Mouse (Mus musculus) midbrain, embryonic 11.5 days (tissue): ENCODE measurements at regions not wholly inside any gene's neighbourhood (a gene's known extent, or its start where the extent isn't known, plus 50 kb on each side); places are given as distances from the start of the nearest gene placed in this dataset.
A peak's percentile ranks its signal among the peaks of the same experiment; 100 is the strongest.

ENCODE experiments used
- ATAC-seq: fragments of 200-750 bp; cut with Nextera tagmentation; 2 replicates; pipeline ENCODE4 v1.8.0; 2017; ENCODE audit warnings: moderate TSS enrichment, moderate library complexity; ENCODE audit not compliant: low FRiP score
- DNase-seq: peaks from one replicate; pipeline ENCODE4 v3.0.0; 2015; ENCODE audit warnings: low spot score; ENCODE audit errors: missing footprints
- H3K27ac ChIP-seq: fragments of 300-500 bp; sonication (generic); 2 replicates; pipeline ENCODE4 v1.5.1; 2014; ENCODE audit warnings: low read depth, low read length
- H3K27me3 ChIP-seq: fragments of 300-500 bp; sonication (generic); 2 replicates; pipeline ENCODE4 v1.6.1; 2014; ENCODE audit warnings: mild to moderate bottlenecking, low read length, moderate library complexity, mixed read lengths; ENCODE audit not compliant: control insufficient read depth, insufficient read depth
- H3K36me3 ChIP-seq: fragments of 300-500 bp; sonication (generic); 2 replicates; pipeline ENCODE4 v1.6.1; 2014; ENCODE audit warnings: mild to moderate bottlenecking, low read length, moderate library complexity, mixed read lengths; ENCODE audit not compliant: control insufficient read depth, insufficient read depth
- H3K4me1 ChIP-seq: fragments of 300-500 bp; sonication (generic); 2 replicates; pipeline ENCODE4 v1.6.1; 2014; ENCODE audit warnings: low read length; ENCODE audit not compliant: control insufficient read depth, insufficient read depth
- H3K4me2 ChIP-seq: fragments of 300-500 bp; sonication (generic); 2 replicates; pipeline ENCODE4 v1.6.1; 2014; ENCODE audit warnings: mild to moderate bottlenecking, moderate library complexity
- H3K4me3 ChIP-seq: fragments of 300-500 bp; sonication (generic); 2 replicates; pipeline ENCODE4 v1.5.1; 2014; ENCODE audit warnings: low read depth, low read length
- H3K9ac ChIP-seq: fragments of 300-500 bp; sonication (generic); 2 replicates; pipeline ENCODE4 v1.6.1; 2014; ENCODE audit warnings: low read length
- H3K9me3 ChIP-seq: fragments of 300-500 bp; sonication (generic); 2 replicates; pipeline ENCODE4 v1.6.1; 2016; ENCODE audit warnings: low read length; ENCODE audit not compliant: control insufficient read depth
- WGBS: fragments of 180-500 bp; shearing (Covaris S2); extraction: QIAGEN DNeasy Blood & Tissue Kit; methylation state at CpG from one replicate; pipeline ENCODE4 v1.1.7; 2014; 5-methylcytosine and 5-hydroxymethylcytosine counted together

GRCm38 (mm10) chr3:118434847-118435246 lies 127.1 kb upstream of the Dpyd start:
- Histone ChIP-seq H3K27me3 (peaks cover 52% of the 10 kb centered on the region), H3K36me3 (no peaks in the 10 kb centered on the region), H3K4me1 (peaks cover 14% of the 10 kb centered on the region), H3K4me2 (peak overlapping the region; percentile 65), H3K9me3 (no peaks in the 10 kb centered on the region), H3K4me3 (peak overlapping the region; percentile 31), H3K9ac (no peak overlapping the region), H3K27ac (no peak overlapping the region)
- DNase-seq (no peak), ATAC-seq (no peak)
- WGBS, result 3% methylated on average over 13 of the region's 13 CpGs

- ATAC-seq (no peak), DNase-seq (peak; percentile 87)
- Histone ChIP-seq H3K4me1 (peaks cover 11% of the 10 kb centered on the region), H3K4me3 (peak overlapping the region; percentile 31), H3K27ac (no peak overlapping the region), H3K9me3 (no peaks in the 10 kb centered on the region), H3K36me3 (no peaks in the 10 kb centered on the region), H3K4me2 (peak overlapping the region; percentile 65), H3K9ac (no peak overlapping the region), H3K27me3 (peaks cover 48% of the 10 kb centered on the region)
- 6% methylated on average over 9 of the region's 9 CpGs for WGBS
Measured at GRCm38 (mm10) chr3:118435248-118435647, 126.7 kb upstream of the Dpyd start.

GRCm38 (mm10) chr3:118443742-118444332 lies 118.1 kb upstream of the Dpyd start:
- no peak overlapping the region for H3K4me3 ChIP-seq
- H3K36me3 ChIP-seq, result no peaks in the 10 kb centered on the region
- H3K9me3 ChIP-seq, result no peaks in the 10 kb centered on the region
- DNase-seq (no peak), ATAC-seq (no peak)
- 69% methylated on average over 8 of the region's 8 CpGs for WGBS
- H3K27ac ChIP-seq, result no peak overlapping the region
- H3K4me1 ChIP-seq, result no peaks in the 10 kb centered on the region
- H3K27me3 ChIP-seq, result no peaks in the 10 kb centered on the region
- no peak overlapping the region for H3K9ac ChIP-seq
- H3K4me2 ChIP-seq, result no peak overlapping the region

- 85% methylated on average over 4 of the region's 4 CpGs for WGBS
- no peak overlapping the region for H3K4me3 ChIP-seq
- H3K36me3 ChIP-seq, result no peaks in the 10 kb centered on the region
- no peak for DNase-seq
- H3K4me1 ChIP-seq, result no peaks in the 10 kb centered on the region
- no peak overlapping the region for H3K9ac ChIP-seq
- no peak overlapping the region for H3K27ac ChIP-seq
- ATAC-seq, result no peak
- no peaks in the 10 kb centered on the region for H3K9me3 ChIP-seq
- H3K4me2 ChIP-seq, result no peak overlapping the region
- H3K27me3 ChIP-seq, result no peaks in the 10 kb centered on the region
Measured at GRCm38 (mm10) chr3:118445360-118445759, 116.6 kb upstream of the Dpyd start.

GRCm38 (mm10) chr3:118459636-118460035 lies 102.3 kb upstream of the Dpyd start:
- H3K9ac ChIP-seq, result no peak overlapping the region
- DNase-seq, result no peak
- H3K36me3 ChIP-seq, result no peaks in the 10 kb centered on the region
- 93% methylated on average over 2 of the region's 2 CpGs for whole genome bisulfite sequencing
- H3K4me1 ChIP-seq, result no peaks in the 10 kb centered on the region
- no peak overlapping the region for H3K4me2 ChIP-seq
- no peak for ATAC-seq
- no peak overlapping the region for H3K27ac ChIP-seq
- H3K27me3 ChIP-seq, result no peaks in the 10 kb centered on the region
- H3K4me3 ChIP-seq, result no peak overlapping the region
- H3K9me3 ChIP-seq, result no peaks in the 10 kb centered on the region

- no peaks in the 10 kb centered on the region for H3K27me3 ChIP-seq
- H3K9me3 ChIP-seq, result no peaks in the 10 kb centered on the region
- H3K4me2 ChIP-seq, result no peak overlapping the region
- no peaks in the 10 kb centered on the region for H3K36me3 ChIP-seq
- no peak overlapping the region for H3K27ac ChIP-seq
- 96% methylated on average over 2 of the region's 2 CpGs for WGBS
- H3K9ac ChIP-seq, result no peak overlapping the region
- H3K4me3 ChIP-seq, result no peak overlapping the region
- H3K4me1 ChIP-seq, result no peaks in the 10 kb centered on the region
- ATAC-seq (no peak), DNase-seq (no peak)
Measured at GRCm38 (mm10) chr3:118465611-118466010, 96.3 kb upstream of the Dpyd start.

- Histone ChIP-seq H3K4me3 (no peak overlapping the region), H3K9ac (no peak overlapping the region), H3K36me3 (no peaks in the 10 kb centered on the region), H3K4me2 (no peak overlapping the region), H3K9me3 (no peaks in the 10 kb centered on the region), H3K4me1 (no peaks in the 10 kb centered on the region), H3K27me3 (no peaks in the 10 kb centered on the region), H3K27ac (no peak overlapping the region)
- 84% methylated on average over 10 of the region's 10 CpGs for WGBS
- ATAC-seq (no peak), DNase-seq (no peak)
Measured at GRCm38 (mm10) chr3:118472215-118472799, 89.6 kb upstream of the Dpyd start.

GRCm38 (mm10) chr3:118478065-118478464 lies 83.9 kb upstream of the Dpyd start:
- H3K4me2 ChIP-seq, result no peak overlapping the region
- no peak overlapping the region for H3K9ac ChIP-seq
- H3K4me3 ChIP-seq, result no peak overlapping the region
- H3K27ac ChIP-seq, result no peak overlapping the region
- no peaks in the 10 kb centered on the region for H3K9me3 ChIP-seq
- H3K27me3 ChIP-seq, result no peaks in the 10 kb centered on the region
- ATAC-seq, result no peak
- H3K4me1 ChIP-seq, result no peaks in the 10 kb centered on the region
- WGBS, result 87% methylated on average over 8 of the region's 8 CpGs
- no peak for DNase-seq
- H3K36me3 ChIP-seq, result no peaks in the 10 kb centered on the region

GRCm38 (mm10) chr3:118480515-118481248 lies 81.2 kb upstream of the Dpyd start:
- Histone ChIP-seq H3K27me3 (no peaks in the 10 kb centered on the region), H3K4me1 (no peaks in the 10 kb centered on the region), H3K4me2 (no peak overlapping the region), H3K4me3 (no peak overlapping the region), H3K27ac (no peak overlapping the region), H3K9ac (no peak overlapping the region), H3K9me3 (no peaks in the 10 kb centered on the region), H3K36me3 (no peaks in the 10 kb centered on the region)
- no peak for ATAC-seq
- 83% methylated on average over 8 of the region's 8 CpGs for whole genome bisulfite sequencing
- DNase-seq, result no peak
